Comparison of ENCODE assay signal across 22 mouse cellular contexts in genomic region chr13:54076051-54076450, GRCm38 (mm10). TPM values are rescaled to one million over a fixed set of nuclear protein-coding genes. Genes with fewer than 3 reads are reported as not detected.
DNase-seq lines count a peak whose midpoint lies in the region; ATAC-seq and TF ChIP-seq lines count a peak whose summit lies in the region.
"Had no signal": no experiment of that assay in that cellular context is flagged by ENCODE, and none has a peak within 500 bp of the region (broad histone marks: within the 10 kb centered on the region; RNA-seq: fewer than 3 reads in every experiment).

No protein-coding gene starts in this region.

- no peaks in the 10 kb centered on the region for H3K27me3 ChIP-seq in kidney, adult 2 months (replicated peaks; ENCODE audit: control insufficient read depth, insufficient read depth, low read length)
- H3K27me3 ChIP-seq in kidney, embryonic 14.5 days (ENCODE audit: control insufficient read depth, insufficient read depth, low read length): no peaks in the 10 kb centered on the region
- no peaks in the 10 kb centered on the region for H3K27me3 ChIP-seq in liver, postnatal 0 days (ENCODE audit: insufficient read depth, low read length)
- H3K27me3 ChIP-seq: embryonic facial prominence, embryonic 13.5 days; forebrain, embryonic 12.5 days; hindbrain, embryonic 13.5 days had no signal

- 0 out of 2 replicates have a peak overlapping the region, but pooled peaks have one; percentile 84 for H3K27ac ChIP-seq in kidney, adult 2 months (ENCODE audit: insufficient read depth, low read depth, low read length)
- no peak overlapping the region for H3K27ac ChIP-seq in kidney, embryonic 14.5 days (ENCODE audit: low read depth, low read length)
- peak overlapping the region; percentile 87 for H3K27ac ChIP-seq in liver, postnatal 0 days (ENCODE audit: low read depth)
- H3K27ac ChIP-seq: embryonic facial prominence, embryonic 13.5 days; forebrain, embryonic 12.5 days; hindbrain, embryonic 13.5 days; hindbrain, postnatal 0 days had no signal

- peak; percentile 19 for DNase-seq in adrenal gland, postnatal 10 days
- no peak for DNase-seq in adrenal gland, adult 2 months
- DNase-seq in kidney, adult 2 months: peak; percentile 7
- no peak for DNase-seq in liver, postnatal 0 days
- no peak for DNase-seq in liver
- DNase-seq: adrenal gland, adult 8-10 months; cerebellum, adult 18-20 months; cerebellum, adult 9-11 months; cerebellum, postnatal 36 days; gastrocnemius, postnatal 14 days; heart, postnatal 14 days had no signal

- H3K36me3 ChIP-seq in kidney, adult 2 months (ENCODE audit: control insufficient read depth, insufficient read depth, low read length): no peaks in the 10 kb centered on the region
- no peaks in the 10 kb centered on the region for H3K36me3 ChIP-seq in kidney, embryonic 14.5 days (ENCODE audit: control insufficient read depth, insufficient read depth, low read length)
- H3K36me3 ChIP-seq in liver, postnatal 0 days (replicated peaks; ENCODE audit: insufficient read depth, low read length): 0 out of 2 replicates have a peak, but pooled peaks cover 3% of the 10 kb centered on the region
- H3K36me3 ChIP-seq: embryonic facial prominence, embryonic 13.5 days; forebrain, embryonic 12.5 days; hindbrain, embryonic 13.5 days had no signal

- H3K9me3 ChIP-seq in kidney, embryonic 14.5 days (ENCODE audit: control insufficient read depth, low read length): no peaks in the 10 kb centered on the region
- H3K9me3 ChIP-seq in liver, postnatal 0 days (ENCODE audit: low read length): no peaks in the 10 kb centered on the region
- H3K9me3 ChIP-seq: embryonic facial prominence, embryonic 13.5 days; forebrain, embryonic 12.5 days; G1E; hindbrain, embryonic 13.5 days had no signal

- no peak for TF ChIP-seq POLR2A in kidney, adult 2 months (IDR thresholded peaks at IDR 0.05; ENCODE audit: low read depth, low read length)

- peaks cover 33% of the 10 kb centered on the region for H3K4me1 ChIP-seq in kidney, adult 2 months (ENCODE audit: control insufficient read depth, insufficient read depth, low read length)
- 0 out of 2 replicates have a peak, but pooled peaks cover 6% of the 10 kb centered on the region for H3K4me1 ChIP-seq in kidney, embryonic 14.5 days (ENCODE audit: control insufficient read depth, insufficient read depth, low read length)
- peaks cover 51% of the 10 kb centered on the region for H3K4me1 ChIP-seq in liver, postnatal 0 days (ENCODE audit: insufficient read depth)

- no peak for ATAC-seq in kidney, embryonic 14.5 days (ENCODE audit: low FRiP score, low TSS enrichment)
- no peak for ATAC-seq in liver, postnatal 0 days
- ATAC-seq in activated CD4-positive, CD25-positive, alpha-beta regulatory T cell, adult 4 months: no peak
- ATAC-seq: CD4-positive, CD25-positive, alpha-beta regulatory T cell, adult 4 months; forebrain, embryonic 16.5 days; hindbrain, postnatal 0 days had no signal

- TF ChIP-seq EP300 in liver, postnatal 0 days (IDR thresholded peaks at IDR 0.05; ENCODE audit: low read depth): no peak

- H3K4me3 ChIP-seq in kidney, adult 2 months (ENCODE audit: insufficient read depth, low read depth, low read length): no peak overlapping the region
- no peak overlapping the region for H3K4me3 ChIP-seq in kidney, embryonic 14.5 days (ENCODE audit: low read length)
- no peak overlapping the region for H3K4me3 ChIP-seq in liver, postnatal 0 days (ENCODE audit: low read depth, low read length)
- H3K4me3 ChIP-seq: embryonic facial prominence, embryonic 13.5 days; forebrain, embryonic 12.5 days; hindbrain, embryonic 13.5 days had no signal

- no peak overlapping the region for H3K4me2 ChIP-seq in kidney, embryonic 14.5 days (replicated peaks; ENCODE audit: low read depth, low read length)
- no peak overlapping the region for H3K4me2 ChIP-seq in liver, postnatal 0 days (ENCODE audit: low read depth, low read length)
- H3K4me2 ChIP-seq: embryonic facial prominence, embryonic 13.5 days; forebrain, embryonic 12.5 days; hindbrain, embryonic 13.5 days had no signal

- no peak overlapping the region for H3K9ac ChIP-seq in kidney, embryonic 14.5 days (ENCODE audit: low read depth, low read length)
- H3K9ac ChIP-seq in liver, postnatal 0 days (replicated peaks): no peak overlapping the region
- H3K9ac ChIP-seq: embryonic facial prominence, embryonic 13.5 days; forebrain, embryonic 12.5 days; hindbrain, embryonic 13.5 days had no signal

- WGBS in kidney, adult 2 months: 82% methylated on average over 6 of the region's 6 CpGs
- 91% methylated on average over 6 of the region's 6 CpGs for WGBS in kidney, embryonic 14.5 days
- WGBS in liver, postnatal 0 days (ENCODE audit: insufficient replicate concordance): 82% methylated on average over 6 of the region's 6 CpGs

- no peak for TF ChIP-seq CTCF in kidney, adult 2 months (conservative IDR thresholded peaks at IDR 0.05; ENCODE audit: insufficient read depth, insufficient read length, low read depth, low read length)
- no peak for TF ChIP-seq CTCF in liver, postnatal 0 days (IDR thresholded peaks at IDR 0.05; ENCODE audit: low read depth)

RNA-seq across cellular contexts. Expression of gene Sfxn1, which starts 4.4 kb away (rescaled TPM):
- total RNA-seq in adrenal gland, postnatal 10 days (2021): 10 to 100 TPM; 59.7 to 67.2 TPM
- total RNA-seq in adrenal gland, adult 2 months (2021): 10 to 100 TPM; 59.4 to 76.1 TPM
- polyA plus RNA-seq in adrenal gland, adult 2 months (2012; rRNA removed): 12.9 and 14.3 TPM in 2 replicates
- 96.4 and 106 TPM in 2 replicates for polyA plus RNA-seq in kidney, adult 2 months (2012; rRNA removed)
- polyA plus RNA-seq in kidney, embryonic 14.5 days (2014; fragmentation: Nextera tagmentation; extraction: Ambion mirVana): 109 and 110 TPM in 2 replicates
- polyA plus RNA-seq in liver, postnatal 0 days (2015; fragmentation: Nextera tagmentation; extraction: Ambion mirVana): 66.4 and 67.7 TPM in 2 replicates
- 10 to 100 TPM; 59.3 to 59.6 TPM for polyA plus RNA-seq in activated CD4-positive, CD25-positive, alpha-beta regulatory T cell, adult 4 months (2017; shearing (Covaris generic))

RNA-seq across cellular contexts. Expression of gene Drd1, which starts 20.5 kb away (rescaled TPM):
- under 1 TPM; 0.27 to 0.66 TPM for total RNA-seq in adrenal gland, postnatal 10 days (2021)
- total RNA-seq in adrenal gland, adult 2 months (2021): 1 to 10 TPM in 1 of 2 experiments, under 1 TPM in 1; 0.09 to 1.8 TPM
- polyA plus RNA-seq in adrenal gland, adult 2 months (2012; rRNA removed): not detected in 2 replicates
- 0.02 and 0.08 TPM in 2 replicates for polyA plus RNA-seq in kidney, adult 2 months (2012; rRNA removed)
- polyA plus RNA-seq in kidney, embryonic 14.5 days (2014; fragmentation: Nextera tagmentation; extraction: Ambion mirVana): 0.05 and 0.16 TPM in 2 replicates
- not detected in 2 replicates for polyA plus RNA-seq in liver, postnatal 0 days (2015; fragmentation: Nextera tagmentation; extraction: Ambion mirVana)
- polyA plus RNA-seq in activated CD4-positive, CD25-positive, alpha-beta regulatory T cell, adult 4 months (2017; shearing (Covaris generic)): not detected
- total RNA-seq: hematopoietic stem cell, adult 5-6 weeks had no signal
- polyA plus RNA-seq: CD4-positive, CD25-positive, alpha-beta regulatory T cell, adult 4 months; G1E; heart, embryonic 14.5 days had no signal

Comparison
In these comparisons a context has a peak if more than half of its experiments do, and no peak if none do; other contexts are left out.
1. DNase-seq: peak in adrenal gland, postnatal 10 days (single experiment) and kidney, adult 2 months (single experiment); none in adrenal gland, adult 2 months (single experiment), liver, postnatal 0 days (single experiment) and liver (single experiment).